Mouse (Mus musculus): Measurements from ENCODE around the gene Rrn3.
A peak's percentile ranks its signal among the peaks of the same experiment; 100 is the strongest.
"Not testable (repeated sequence)": the region's sequence is repeated elsewhere in the genome, so short reads cannot be mapped to it uniquely, and the experiment has no call there.

Rrn3 gene

GRCm38 (mm10) chr16:13780353-13781036 lies at the start of gene Rrn3:
Gene Rrn3 (plus strand): TSS chr16:13780708.
- peak; percentile 95 for DNase-seq (ENCODE audit: low read depth, low spot score)

- DNase-seq (ENCODE audit: low read depth, low spot score) = peak; percentile 72
Observed at GRCm38 (mm10) chr16:13732786-13733185, 47.7 kb upstream of the Rrn3 start.

- peak; percentile 82 for DNase-seq (ENCODE audit: low read depth, low spot score)
Observed at GRCm38 (mm10) chr16:13733518-13734137, 46.9 kb upstream of the Rrn3 start.

DNA sequence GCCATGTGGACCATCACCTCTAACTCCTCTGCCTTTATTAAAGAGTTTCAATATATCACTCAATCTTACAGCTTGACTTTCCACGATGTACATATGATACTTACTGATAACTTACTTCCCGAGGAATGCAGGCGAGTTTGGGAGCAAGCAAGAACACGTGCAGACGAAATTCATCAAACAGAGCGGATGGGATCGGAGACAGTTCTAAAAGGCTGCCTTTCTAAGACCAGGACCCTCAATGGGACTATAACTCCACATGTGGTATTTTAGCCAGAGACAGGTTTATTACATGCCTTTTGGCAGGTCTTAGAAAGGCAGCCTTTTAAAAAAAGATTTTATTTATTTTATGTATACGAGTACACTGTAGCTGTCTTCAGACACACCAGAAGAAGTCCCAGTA lies 44.5 kb upstream of the Rrn3 start:
- no peak for DNase-seq (ENCODE audit: low read depth, low spot score)

DNA sequence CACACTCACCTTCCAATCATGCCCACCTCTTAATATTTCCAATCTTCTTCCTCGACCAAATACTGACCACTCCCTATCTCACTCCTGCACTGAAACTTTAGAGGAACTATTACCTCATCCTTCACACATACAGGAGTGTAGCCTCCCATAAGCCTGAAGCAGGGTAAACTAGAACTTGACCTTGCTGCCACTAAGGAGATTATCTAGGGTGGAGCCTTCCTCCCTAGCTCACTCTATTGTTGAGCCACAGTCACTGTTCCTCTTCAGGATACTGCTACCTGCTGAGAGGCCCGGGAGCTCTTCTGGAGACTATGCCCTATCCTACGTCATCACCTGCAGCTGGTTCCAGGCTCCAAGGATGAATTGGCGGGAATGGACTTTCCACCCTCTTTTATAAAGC lies 41.5 kb upstream of the Rrn3 start:
- DNase-seq (ENCODE audit: low read depth, low spot score) = peak; percentile 88

GRCm38 (mm10) chr16:13740844-13741243 lies 39.7 kb upstream of the Rrn3 start:
- peak; percentile 74 for DNase-seq (ENCODE audit: low read depth, low spot score)

DNA sequence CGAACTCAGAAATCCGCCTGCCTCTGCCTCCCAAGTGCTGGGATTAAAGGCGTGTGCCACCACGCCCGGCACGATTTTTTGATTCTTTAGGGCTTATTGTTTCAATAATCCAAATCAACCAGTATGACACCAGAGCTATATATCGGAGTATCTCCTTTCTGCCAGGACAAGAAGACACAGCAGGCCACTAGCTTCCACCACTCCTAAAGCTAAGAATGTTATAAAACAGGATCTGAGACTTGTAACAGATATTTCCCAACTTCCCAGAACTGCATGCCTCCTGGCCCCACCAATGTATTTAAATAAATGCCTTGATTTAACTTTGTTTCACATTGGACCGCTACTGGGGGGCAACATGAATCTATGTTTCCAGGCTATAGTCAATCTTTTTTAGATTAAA lies 32.8 kb upstream of the Rrn3 start:
- no peak for DNase-seq (ENCODE audit: low read depth, low spot score)

DNA sequence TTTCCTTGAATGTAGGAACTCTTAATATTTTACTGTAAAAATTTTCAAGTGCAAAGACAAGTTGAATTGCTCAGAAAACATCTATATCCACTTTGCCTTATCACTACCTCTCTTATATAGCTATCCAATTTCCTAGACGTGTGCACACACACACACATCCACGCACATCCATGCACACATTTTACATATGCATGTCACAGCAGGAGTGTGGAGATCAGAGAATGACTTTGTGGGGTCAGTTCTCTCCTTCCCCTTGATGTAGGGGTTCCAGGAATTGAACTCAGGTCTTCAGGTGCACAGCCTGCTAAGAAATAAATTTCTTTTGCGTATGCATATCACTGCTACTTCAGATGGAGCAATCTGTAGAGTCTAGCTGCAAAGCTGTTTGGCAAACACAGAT lies 32.4 kb upstream of the Rrn3 start:
- peak; percentile 84 for DNase-seq (ENCODE audit: low read depth, low spot score)

GRCm38 (mm10) chr16:13748813-13749212 lies 31.7 kb upstream of the Rrn3 start:
- DNase-seq (ENCODE audit: low read depth, low spot score) = peak; percentile 99

- peak; percentile 92 for DNase-seq (ENCODE audit: low read depth, low spot score)
Observed at GRCm38 (mm10) chr16:13749306-13749705, 31.2 kb upstream of the Rrn3 start.

- peak; percentile 95 for DNase-seq (ENCODE audit: low read depth, low spot score)
Observed at GRCm38 (mm10) chr16:13749981-13750380, 30.5 kb upstream of the Rrn3 start.

DNA sequence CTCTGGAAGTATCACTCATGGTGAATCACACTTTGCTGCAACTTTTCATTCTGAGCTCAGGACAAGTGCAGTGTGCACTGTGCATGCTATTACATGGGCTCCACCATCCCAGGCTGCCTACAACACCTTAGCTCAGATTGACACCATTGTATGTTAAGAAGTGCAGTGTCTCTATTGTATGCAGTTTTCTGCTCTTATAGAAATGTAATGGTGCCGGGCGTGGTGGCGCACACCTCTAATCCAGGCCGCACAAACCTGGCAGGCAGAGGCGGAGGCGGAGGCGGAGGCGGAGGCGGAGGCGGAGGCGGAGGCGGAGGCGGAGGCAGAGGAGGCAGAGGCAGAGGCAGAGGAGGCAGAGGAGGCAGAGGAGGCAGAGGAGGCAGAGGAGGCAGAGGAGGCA lies 29.9 kb upstream of the Rrn3 start:
- DNase-seq (ENCODE audit: low read depth, low spot score) = peak; percentile 68

GRCm38 (mm10) chr16:13753986-13754385 lies 26.5 kb upstream of the Rrn3 start:
- DNase-seq (ENCODE audit: low read depth, low spot score) = peak; percentile 52

GRCm38 (mm10) chr16:13754400-13755190 lies 25.9 kb upstream of the Rrn3 start:
- peak; percentile 97 for DNase-seq (ENCODE audit: low read depth, low spot score)

DNA sequence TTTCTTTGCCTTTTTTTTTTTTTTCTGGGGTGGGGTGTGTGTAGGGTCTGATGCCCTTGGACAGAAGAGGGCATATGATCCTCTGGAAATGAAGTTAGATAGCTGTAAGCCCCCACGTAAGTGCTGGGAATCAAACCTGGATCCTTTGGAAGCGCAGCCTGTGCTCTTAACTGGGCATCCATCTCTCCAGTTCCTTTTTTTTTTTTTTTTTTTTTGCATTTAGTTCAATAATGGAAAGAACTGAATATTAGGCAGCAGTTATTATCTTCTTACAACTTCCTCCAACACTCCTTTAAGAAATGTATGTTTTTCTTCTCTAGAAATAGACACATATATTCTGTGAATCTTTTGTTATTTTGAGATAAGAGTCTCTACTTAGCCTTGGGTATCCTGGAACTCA lies 22.7 kb upstream of the Rrn3 start:
- no peak for DNase-seq (ENCODE audit: low read depth, low spot score)

- not testable (repeated sequence) for DNase-seq (ENCODE audit: low read depth, low spot score)
Observed at GRCm38 (mm10) chr16:13762807-13763206, 17.7 kb upstream of the Rrn3 start.

DNA sequence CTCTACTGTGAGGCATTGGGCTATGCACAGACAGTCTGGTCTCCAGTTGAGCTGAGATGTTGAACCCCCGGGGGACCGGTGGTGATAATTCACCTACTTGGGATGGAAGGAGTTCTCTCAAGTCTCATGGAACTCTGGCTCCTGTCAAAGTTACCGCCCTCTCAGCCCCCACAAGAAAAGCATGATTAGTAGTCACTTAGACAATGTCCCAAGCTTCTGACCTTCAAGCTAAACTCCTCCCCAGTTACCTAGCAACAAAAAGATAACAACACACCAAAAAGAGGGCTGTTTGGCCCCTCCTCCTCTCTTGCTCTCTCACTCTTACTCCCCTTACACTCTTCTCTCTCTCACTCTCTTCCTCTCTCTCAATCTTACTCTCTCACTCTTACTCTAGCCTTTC lies 16.0 kb upstream of the Rrn3 start:
- DNase-seq (ENCODE audit: low read depth, low spot score) = peak; percentile 73

GRCm38 (mm10) chr16:13766367-13766766 lies 14.1 kb upstream of the Rrn3 start:
- no peak for DNase-seq (ENCODE audit: low read depth, low spot score)

DNA sequence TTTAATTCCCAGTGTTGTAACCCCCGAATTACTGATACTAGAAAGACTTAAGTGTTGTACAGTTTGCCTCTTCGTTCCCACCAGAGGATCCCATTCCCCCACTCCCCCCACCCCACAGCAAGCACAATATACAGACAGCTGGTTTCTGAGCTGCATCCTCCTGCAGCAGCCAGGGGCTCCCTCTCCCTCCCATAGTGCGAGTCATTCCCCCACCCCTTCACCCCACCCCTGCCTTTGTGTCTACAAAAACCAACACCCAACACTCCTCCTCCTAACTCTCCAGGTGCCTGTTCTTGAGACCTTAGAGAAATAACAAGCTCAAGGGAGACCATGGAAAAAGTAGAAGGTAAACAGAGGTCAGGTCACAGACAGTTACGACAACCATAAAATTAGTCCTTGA lies 8.9 kb upstream of the Rrn3 start:
- DNase-seq (ENCODE audit: low read depth, low spot score) = peak; percentile 76

DNA sequence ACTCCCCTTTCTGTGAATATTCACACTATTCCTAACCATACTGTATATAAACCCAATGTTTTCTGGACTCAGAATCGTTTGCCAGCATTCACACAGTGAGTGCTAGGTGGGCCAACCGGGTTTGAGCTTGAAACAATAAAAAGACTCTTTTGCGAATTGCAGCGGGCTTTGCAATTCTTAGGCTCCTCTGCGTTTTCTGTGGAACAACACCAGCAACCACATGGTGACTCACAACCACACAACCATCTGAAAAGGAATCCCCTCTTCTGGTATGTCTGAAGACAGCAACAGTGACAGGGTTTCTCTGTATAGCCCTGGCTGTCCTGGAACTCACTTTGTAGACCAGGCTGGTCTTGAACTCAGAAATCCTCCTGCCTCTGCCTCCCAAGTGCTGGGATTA lies 8.5 kb upstream of the Rrn3 start:
- DNase-seq (ENCODE audit: low read depth, low spot score) = not testable (repeated sequence)

DNA sequence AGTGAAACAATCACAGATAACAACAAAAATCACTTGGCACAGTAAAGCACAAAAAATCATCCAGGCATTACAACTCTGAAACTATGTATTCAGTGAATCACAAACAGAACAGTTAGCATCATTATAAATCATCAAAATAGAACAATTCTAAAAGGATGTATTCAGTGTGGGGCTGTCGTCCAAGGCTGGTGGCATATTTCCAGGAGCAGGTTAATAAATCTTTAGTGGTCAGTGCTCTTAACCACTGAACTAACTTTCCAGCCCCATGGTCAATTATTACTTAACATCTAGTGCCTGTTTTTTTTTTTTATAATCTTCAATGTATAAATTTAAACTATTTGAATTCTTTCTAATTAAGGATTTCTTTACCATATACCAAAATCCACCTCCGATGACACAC lies 6.5 kb upstream of the Rrn3 start:
- DNase-seq (ENCODE audit: low read depth, low spot score) = not testable (repeated sequence)

- not testable (repeated sequence) for DNase-seq (ENCODE audit: low read depth, low spot score)
Observed at GRCm38 (mm10) chr16:13774651-13775050, 5.9 kb upstream of the Rrn3 start.

- no peak for DNase-seq (ENCODE audit: low read depth, low spot score)
Observed at GRCm38 (mm10) chr16:13781216-13781615, 708 bp downstream of the Rrn3 start.

Data from ES-CJ7 (cell line).